Mouse (Mus musculus) macrophage (primary cell): ENCODE data around the gene Ccdc187. TPM values are rescaled to one million over a fixed set of nuclear protein-coding genes. Genes with fewer than 3 reads are reported as not detected.

Experiments used
- H3K27ac ChIP-seq: fragments of 350-480 bp; formaldehyde crosslinking; 2 replicates; pipeline ENCODE4 v1.9.0; 2021
- H3K36me3 ChIP-seq: fragments of 350-480 bp; formaldehyde crosslinking; 2 replicates; pipeline ENCODE4 v1.9.0; 2021; ENCODE audit errors: inconsistent target
- H3K4me3 ChIP-seq: fragments of 350-480 bp; formaldehyde crosslinking; 2 replicates; pipeline ENCODE4 v1.9.0; 2021; ENCODE audit errors: inconsistent target
- H3K79me2 ChIP-seq: fragments of 350-480 bp; formaldehyde crosslinking; 2 replicates; pipeline ENCODE4 v1.9.0; 2021; ENCODE audit errors: inconsistent target
- WGBS: methylation state at CpG from one replicate; pipeline ENCODE4 v1.1.7; 2026; ENCODE audit warnings: inconsistent platforms; ENCODE audit not compliant: missing documents; 5-methylcytosine and 5-hydroxymethylcytosine counted together
- polyA plus RNA-seq: library from polyadenylated mRNA; stranded (reverse); fragments of 250-400 nt; gene quantifications from 3 replicates; pipeline ENCODE4 v1.2.4, GENCODE M21; 2018; ENCODE audit warnings: inconsistent platforms

The Ccdc187 gene
- polyA plus RNA-seq, 1 experiment from 2014 or later = not detected

DNA sequence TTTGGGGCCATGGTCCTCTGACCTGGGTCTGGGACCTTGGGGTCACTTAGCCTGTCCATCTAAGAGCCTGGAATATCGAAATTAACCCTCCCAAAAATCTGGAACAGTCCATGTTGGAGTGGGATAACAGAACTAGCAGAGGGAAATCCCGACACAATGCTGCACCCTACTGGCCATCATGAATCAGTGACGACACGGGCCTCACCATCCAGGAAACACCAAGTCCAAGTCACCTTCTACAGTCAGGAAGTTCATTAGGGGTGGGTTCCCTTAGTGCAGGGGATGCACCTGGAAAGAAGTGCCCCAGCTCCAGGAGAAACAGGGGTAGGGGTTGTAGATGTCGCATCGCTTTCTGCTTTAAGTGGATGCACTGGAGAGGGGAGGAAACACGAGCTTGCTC is 20.7 kb downstream of the Ccdc187 start:
- Histone ChIP-seq H3K4me3 (no peak overlapping the region), H3K27ac (no peak overlapping the region), H3K79me2 (no peaks in the 10 kb centered on the region), H3K36me3 (no peaks in the 10 kb centered on the region)
- 15% methylated on average over 7 of the region's 7 CpGs for WGBS

DNA sequence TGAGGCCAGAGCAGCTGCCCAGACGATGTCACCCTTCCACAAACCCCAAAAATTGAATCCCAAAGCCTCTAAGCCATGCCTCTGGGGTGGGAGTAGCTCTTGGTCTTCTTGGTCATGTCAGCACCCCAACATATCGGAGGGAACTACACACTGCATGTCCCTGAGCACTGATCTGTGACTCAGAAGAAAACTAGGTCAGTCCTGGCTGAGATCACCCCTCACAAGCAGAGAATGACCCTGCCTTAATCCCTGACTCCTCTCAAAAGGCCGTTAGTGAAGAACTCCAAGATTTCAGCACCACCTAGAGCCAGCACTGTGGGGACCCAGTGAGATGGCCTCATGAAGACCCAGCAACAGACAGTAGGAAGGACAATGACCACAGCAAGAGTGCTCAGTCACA is 26.1 kb downstream of the Ccdc187 start:
- Histone ChIP-seq H3K4me3 (no peak overlapping the region), H3K36me3 (no peaks in the 10 kb centered on the region), H3K79me2 (no peaks in the 10 kb centered on the region), H3K27ac (no peak overlapping the region)
- 81% methylated on average over 3 of the region's 3 CpGs for WGBS

DNA sequence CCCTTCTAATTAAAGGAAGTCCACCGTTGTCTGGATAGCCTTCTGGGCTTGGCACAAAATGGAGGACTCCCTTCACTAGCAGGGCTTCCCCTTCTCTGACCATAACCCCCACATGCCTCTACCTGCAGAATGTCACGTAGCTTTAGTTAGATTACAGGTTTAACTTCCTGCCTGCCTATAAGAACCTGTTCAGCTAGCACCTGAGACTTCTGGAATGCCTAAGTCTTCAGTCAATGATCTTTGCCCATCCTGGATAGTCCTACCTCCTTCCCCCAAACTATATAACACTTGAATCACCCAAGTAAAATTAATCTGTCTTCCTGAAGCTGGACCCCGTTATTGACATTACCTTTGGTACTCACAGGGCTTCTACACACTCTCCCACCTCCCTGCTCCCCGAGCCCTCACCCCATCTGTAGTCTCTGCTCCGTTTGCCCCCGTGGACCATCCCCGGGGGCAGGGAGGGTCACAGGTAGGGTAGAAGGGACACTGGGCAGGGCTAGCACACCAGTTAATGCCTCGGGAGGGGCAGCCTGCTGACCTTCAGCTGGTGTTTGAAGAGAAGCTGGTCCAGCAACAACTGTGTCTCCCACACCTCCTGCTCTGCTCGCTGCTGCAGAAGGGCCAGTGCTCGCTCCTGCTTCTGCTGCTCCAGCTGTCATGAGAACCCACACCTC is 28.2 kb downstream of the Ccdc187 start:
- 84% methylated on average over 10 of the region's 10 CpGs for WGBS
- no peaks in the 10 kb centered on the region for H3K79me2 ChIP-seq
- no peak overlapping the region for H3K27ac ChIP-seq
- H3K4me3 ChIP-seq = no peak overlapping the region
- no peaks in the 10 kb centered on the region for H3K36me3 ChIP-seq

DNA sequence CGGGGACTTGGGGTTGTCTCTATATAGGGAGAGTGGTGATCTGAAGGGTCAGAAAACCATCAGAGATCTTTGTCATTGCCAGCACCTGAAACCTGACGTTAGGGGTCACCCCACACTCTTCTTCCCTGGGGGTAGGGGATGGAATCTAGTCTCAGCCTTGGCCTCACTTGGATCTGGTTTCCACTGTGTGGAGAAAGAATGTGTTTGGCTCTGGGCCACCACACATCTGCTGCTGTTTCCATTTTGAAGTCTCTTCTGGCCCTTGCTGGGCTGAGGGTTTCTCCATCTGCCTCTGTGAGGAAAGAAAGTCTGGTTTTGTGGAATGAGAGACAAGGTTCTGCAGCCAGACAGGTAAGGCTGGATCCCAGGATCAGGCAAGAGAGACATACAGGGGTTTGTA is 29.3 kb downstream of the Ccdc187 start:
- no peaks in the 10 kb centered on the region for H3K79me2 ChIP-seq
- WGBS = 88% methylated on average over 2 of the region's 2 CpGs
- no peak overlapping the region for H3K27ac ChIP-seq
- H3K36me3 ChIP-seq = no peaks in the 10 kb centered on the region
- H3K4me3 ChIP-seq = no peak overlapping the region

DNA sequence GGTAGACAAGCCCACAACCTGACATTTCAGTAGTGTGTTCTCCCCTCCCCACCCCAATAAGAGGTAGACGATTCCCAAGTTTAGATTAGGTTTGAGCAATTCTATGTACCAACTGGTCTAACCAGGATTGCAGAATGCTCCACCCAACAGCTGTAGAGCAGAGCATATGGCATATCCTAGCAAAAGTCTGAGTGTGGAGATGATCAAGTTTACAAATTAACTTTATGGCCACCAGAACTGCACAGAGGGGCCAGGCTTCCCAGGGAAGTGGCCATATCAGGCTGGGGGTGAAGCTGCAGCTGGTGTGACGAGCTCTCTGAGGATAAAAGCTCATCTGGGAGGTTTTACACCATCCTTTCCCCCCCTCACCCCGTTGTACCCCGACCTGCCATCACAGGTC is 29.7 kb downstream of the Ccdc187 start:
- 89% methylated on average over 4 of the region's 4 CpGs for WGBS
- Histone ChIP-seq H3K79me2 (no peaks in the 10 kb centered on the region), H3K36me3 (no peaks in the 10 kb centered on the region), H3K4me3 (no peak overlapping the region), H3K27ac (no peak overlapping the region)

DNA sequence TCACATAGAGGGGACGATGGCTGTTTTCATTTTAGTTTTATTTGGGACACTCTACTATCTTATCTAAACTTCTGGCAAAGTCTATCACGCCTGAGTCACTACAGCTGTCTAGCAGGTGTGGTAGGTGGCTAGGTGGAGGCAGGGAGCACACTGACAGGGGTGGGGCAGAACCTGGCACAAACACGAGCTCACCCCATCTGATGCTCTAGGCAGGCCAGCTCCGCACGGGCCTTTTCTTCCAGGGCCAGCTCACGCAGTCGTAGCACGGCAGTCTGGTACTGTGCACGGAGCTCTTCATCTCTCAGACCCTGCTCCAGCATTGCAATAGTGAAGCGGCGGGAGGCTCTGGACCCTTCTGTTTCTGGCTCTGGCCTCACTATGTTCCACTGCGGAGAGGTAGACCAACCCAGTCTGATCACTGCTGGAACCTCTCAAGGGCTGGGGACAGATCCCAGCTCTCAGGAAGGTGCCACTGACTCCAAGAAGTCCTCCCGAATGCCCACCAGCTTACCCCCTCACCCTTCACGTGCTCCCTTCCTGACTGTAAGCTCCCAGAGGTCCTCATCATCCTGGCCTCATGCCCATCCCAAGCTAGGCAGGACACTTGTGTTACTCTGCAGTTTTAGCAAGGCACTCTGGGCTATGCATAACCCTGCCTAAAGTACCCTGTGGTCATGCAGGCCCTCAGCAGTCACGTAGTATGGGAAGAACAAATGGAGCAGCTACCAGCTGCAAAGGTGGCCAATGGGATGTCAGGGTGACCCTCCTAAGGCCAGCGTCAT is 36.9 kb downstream of the Ccdc187 start:
- WGBS = 90% methylated on average over 16 of the region's 16 CpGs
- H3K79me2 ChIP-seq = no peaks in the 10 kb centered on the region
- H3K36me3 ChIP-seq = no peaks in the 10 kb centered on the region
- no peak overlapping the region for H3K4me3 ChIP-seq
- H3K27ac ChIP-seq = no peak overlapping the region

DNA sequence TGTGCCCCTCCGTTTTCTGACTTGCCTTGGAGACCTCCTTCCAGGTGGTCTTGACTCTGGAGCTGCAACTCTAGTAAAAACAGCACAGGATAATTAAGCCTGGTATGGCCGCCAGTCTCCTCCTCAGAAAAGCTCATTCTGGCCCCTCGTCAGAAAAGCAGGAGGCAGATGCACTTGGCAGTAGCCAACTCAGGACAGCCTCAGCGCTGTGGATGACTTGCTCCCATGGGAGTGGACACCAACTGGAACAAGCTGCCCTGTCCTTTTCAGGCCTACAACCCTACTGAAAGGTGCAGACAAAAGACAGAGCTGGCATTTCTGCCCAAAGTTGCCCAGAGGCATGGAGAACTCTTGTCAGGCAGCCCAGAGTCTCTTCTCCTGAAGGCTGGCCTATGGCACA is 39.5 kb downstream of the Ccdc187 start:
- Histone ChIP-seq H3K4me3 (no peak overlapping the region), H3K79me2 (no peaks in the 10 kb centered on the region), H3K36me3 (no peaks in the 10 kb centered on the region), H3K27ac (no peak overlapping the region)
- 95% methylated on average over 4 of the region's 4 CpGs for WGBS

DNA sequence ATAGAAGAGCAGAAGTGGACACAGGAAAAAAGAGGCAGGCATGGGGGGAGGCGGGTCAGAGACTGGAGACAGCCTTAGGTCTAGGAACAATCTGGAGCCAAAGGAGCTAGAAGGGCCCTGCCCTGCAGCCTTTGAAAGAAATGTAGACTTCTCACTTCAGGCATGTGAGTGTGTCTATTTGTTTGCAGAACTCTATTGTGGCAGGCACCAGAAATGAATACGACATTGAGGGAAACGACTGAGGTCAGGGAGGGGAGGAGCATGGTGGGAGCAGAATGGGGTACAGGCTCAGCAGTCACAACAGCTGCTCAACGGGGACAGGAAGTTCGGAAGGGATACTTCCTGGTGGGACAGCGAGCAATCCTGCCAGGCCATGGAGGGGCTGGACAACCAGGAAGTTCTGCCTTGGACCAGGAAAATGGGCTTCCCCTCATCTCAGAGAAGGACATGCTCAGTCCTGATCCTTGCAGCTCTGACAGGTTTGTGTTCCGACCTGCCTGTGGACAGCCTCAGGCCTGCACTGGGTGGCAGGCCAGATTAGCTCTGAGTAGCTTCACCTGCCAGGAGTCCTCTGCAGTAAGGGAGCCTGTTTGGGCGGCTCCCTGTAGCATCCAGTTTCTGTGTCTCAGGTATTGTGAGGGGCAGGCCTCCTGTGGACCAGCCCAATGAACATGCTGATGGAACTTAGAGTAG is 41.7 kb downstream of the Ccdc187 start:
- H3K36me3 ChIP-seq = no peaks in the 10 kb centered on the region
- WGBS = 42% methylated on average over 8 of the region's 8 CpGs
- H3K4me3 ChIP-seq = no peak overlapping the region
- no peaks in the 10 kb centered on the region for H3K79me2 ChIP-seq
- no peak overlapping the region for H3K27ac ChIP-seq

DNA sequence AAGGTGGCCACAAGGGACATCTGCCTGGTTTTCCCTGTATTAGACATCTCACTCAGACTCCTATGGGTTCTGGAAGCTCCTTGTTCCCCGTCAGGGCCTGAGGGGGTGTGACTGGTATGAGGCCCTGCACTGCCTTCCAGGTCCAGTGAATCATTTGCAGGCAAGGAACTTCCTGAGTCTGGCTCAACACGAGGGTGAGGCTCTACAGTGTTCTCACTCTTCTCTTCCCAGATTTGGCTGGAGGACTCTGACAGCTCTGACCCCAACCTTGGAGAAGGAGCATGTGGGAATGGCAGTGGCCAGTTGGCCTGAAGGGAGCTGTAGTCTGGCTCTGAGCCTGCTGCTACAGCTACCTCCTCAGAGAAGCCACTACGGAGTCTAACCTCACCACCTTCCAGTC is 46.8 kb downstream of the Ccdc187 start:
- Histone ChIP-seq H3K79me2 (no peaks in the 10 kb centered on the region), H3K4me3 (no peak overlapping the region), H3K27ac (no peak overlapping the region), H3K36me3 (no peaks in the 10 kb centered on the region)
- 50% methylated on average over 3 of the region's 3 CpGs for WGBS

DNA sequence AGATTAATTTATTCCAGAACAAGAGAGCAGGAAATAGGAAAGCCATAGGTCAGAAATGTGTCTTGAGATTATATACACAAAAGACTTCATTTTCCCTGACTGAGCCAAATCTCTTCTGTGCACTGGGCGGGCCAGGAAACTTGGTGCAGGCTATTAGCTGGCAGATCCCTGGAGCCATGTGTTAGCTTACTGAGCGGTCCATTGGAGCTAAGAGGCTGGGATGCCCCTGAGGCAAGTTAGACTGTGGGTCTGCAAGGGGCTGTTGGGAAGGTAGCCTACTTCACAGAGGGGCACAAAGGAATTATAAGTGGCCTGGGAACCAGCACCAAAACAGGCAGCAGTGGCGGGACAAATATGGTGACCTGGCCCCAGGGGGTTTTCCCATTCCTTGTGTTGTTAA is 53.5 kb downstream of the Ccdc187 start:
- 83% methylated on average over 3 of the region's 3 CpGs for WGBS
- no peak overlapping the region for H3K27ac ChIP-seq
- no peaks in the 10 kb centered on the region for H3K36me3 ChIP-seq
- no peaks in the 10 kb centered on the region for H3K79me2 ChIP-seq
- no peak overlapping the region for H3K4me3 ChIP-seq

DNA sequence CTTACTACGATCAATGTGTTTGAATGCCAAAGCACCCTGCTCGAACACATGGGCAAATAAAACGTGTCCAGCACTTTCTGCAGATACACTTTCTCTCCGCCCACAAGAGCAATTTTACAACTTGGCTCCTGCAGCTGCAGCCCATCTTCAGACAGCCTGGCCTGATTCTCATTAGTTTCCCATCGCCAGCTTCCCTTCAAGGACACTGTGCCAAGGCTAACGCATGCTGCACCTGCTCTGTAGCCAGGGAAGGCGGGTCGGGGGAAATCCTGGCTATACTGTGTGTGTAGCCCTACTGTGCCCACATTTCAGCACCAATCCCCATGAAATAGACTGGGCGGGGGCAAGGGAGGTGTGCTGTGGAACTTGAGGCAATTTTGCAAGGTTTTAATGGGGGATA is 54.0 kb downstream of the Ccdc187 start:
- H3K36me3 ChIP-seq = no peaks in the 10 kb centered on the region
- no peak overlapping the region for H3K27ac ChIP-seq
- 81% methylated on average over 9 of the region's 9 CpGs for WGBS
- H3K79me2 ChIP-seq = no peaks in the 10 kb centered on the region
- H3K4me3 ChIP-seq = no peak overlapping the region

DNA sequence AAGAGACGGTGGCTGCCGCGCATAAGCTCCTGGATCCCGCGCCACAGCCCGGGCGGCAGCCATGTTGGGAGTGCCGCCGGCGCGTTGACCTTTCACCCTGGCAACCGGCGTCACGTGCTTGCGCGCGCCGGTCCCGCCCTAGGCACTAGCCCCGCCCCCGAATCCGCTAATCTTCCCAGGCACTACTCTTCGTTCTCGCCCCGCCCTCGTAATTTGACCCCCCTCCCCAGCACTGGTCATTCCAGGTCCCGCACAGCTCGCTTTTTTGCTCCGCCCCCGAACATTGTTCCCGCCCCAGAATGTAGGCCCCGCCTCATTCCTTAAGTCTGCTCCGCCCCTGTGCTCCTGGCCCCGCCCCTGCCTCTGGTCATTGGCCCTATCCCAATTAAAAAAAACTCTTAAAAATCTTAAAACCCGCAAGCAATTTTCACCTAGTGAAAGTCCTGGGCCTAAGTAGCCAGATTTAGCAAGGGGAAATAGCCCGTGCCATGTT is 57.0 kb downstream of the Ccdc187 start, which contains the start of gene Qsox2:
TSS of gene Qsox2 (minus strand) at position 236 of the 493 bp plus-strand sequence.
- Histone ChIP-seq H3K27ac (no peak within 1 kb of the TSS), H3K36me3 (no peaks in the 10 kb centered on the region), H3K4me3 (peak within 1 kb of the TSS; percentile 32), H3K79me2 (no peaks in the 10 kb centered on the region)
- WGBS = 1% methylated on average over 36 of the region's 36 CpGs

DNA sequence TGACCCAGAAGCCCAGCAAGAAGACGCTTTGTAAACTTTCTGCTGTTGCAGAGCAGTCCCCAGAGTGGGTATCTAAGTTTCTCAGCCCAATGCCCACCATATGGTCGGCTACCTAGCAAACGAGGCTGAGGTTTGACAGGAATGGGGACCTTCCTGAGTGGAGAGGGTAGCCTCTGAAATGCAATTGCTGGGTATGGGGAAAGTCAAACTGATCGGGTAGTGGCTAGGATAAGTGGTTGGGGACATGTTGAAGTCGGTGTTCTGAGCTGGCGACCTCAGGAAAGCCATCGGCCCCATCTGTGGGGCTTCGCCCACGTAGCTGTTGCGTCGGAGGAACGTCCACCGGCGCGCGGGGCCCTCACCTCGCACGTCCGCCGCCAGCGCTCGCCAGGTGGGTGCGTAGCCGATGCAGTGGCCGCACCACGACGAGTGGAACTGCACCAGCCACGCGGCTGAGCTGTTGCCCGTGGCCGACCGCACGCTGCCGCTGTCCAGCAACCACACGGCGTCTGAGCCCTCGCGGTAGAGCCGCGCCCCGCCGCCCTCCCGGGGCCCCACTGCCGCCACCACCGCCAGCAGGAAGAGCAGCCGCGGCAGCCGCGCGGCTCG is 57.6 kb downstream of the Ccdc187 start:
- no peak overlapping the region for H3K27ac ChIP-seq
- WGBS = 5% methylated on average over 50 of the region's 51 CpGs

DNA sequence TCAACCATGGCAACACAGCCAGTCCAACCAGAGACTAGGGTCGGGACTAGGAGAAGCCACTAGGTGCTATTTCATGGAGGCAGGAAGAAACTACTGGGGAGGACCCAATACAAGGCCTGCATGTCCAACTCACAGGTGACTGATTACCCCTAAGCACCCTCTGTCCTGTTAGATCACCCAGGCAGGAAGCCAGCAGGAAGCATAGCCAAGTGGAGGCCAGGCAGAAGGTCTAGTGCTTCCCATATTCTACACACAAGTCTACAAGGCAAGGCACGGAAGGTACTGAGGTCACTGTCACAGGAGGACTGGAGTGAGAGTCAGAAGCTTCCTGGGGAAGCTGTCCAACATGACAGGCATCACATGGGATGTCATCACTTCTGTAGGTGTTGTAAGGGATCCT is 59.6 kb downstream of the Ccdc187 start:
- Histone ChIP-seq H3K27ac (no peak overlapping the region), H3K36me3 (no peaks in the 10 kb centered on the region)
- 75% methylated on average over 2 of the region's 2 CpGs for WGBS

More for the DNA sequence above, 57.6 kb downstream of the Ccdc187 start:
- peak overlapping the region; percentile 32 for H3K4me3 ChIP-seq
- no peaks in the 10 kb centered on the region for H3K79me2 ChIP-seq
- H3K36me3 ChIP-seq = no peaks in the 10 kb centered on the region

More for the DNA sequence above, 59.6 kb downstream of the Ccdc187 start:
- Histone ChIP-seq H3K4me3 (no peak overlapping the region), H3K79me2 (no peaks in the 10 kb centered on the region)
